Mouse (Mus musculus) hindbrain, embryonic 11.5 days (tissue): ENCODE measurements around the gene H2-DMb1. TPM values are rescaled to one million over a fixed set of nuclear protein-coding genes. Genes with fewer than 3 reads are reported as not detected.

ENCODE experiments used
- ATAC-seq: fragments of 200-750 bp; cut with Nextera tagmentation; 2 replicates; pipeline ENCODE4 v1.8.0; 2017; ENCODE audit warnings: mild to moderate bottlenecking, moderate TSS enrichment, moderate library complexity; ENCODE audit not compliant: low FRiP score
- DNase-seq: peaks from one replicate; pipeline ENCODE4 v3.0.0-alpha.2; 2015; ENCODE audit warnings: low spot score
- H3K27ac ChIP-seq: fragments of 300-500 bp; sonication (generic); 2 replicates; pipeline ENCODE4 v1.5.1; 2014; ENCODE audit warnings: mild to moderate bottlenecking, low read depth, low read length
- H3K27me3 ChIP-seq: fragments of 300-500 bp; sonication (generic); 2 replicates; pipeline ENCODE4 v1.6.1; 2014; ENCODE audit warnings: mild to moderate bottlenecking, low read length, moderate library complexity, mixed read lengths; ENCODE audit not compliant: control insufficient read depth, insufficient read depth
- H3K36me3 ChIP-seq: fragments of 300-500 bp; sonication (generic); 2 replicates; pipeline ENCODE4 v1.6.1; 2014; ENCODE audit warnings: mild to moderate bottlenecking, low read length, moderate library complexity, mixed read lengths; ENCODE audit not compliant: control insufficient read depth, insufficient read depth
- H3K4me1 ChIP-seq: fragments of 300-500 bp; sonication (generic); replicated peaks from 2 replicates; pipeline ENCODE4 v1.6.1; 2014; ENCODE audit warnings: low read length, mixed read lengths; ENCODE audit not compliant: control insufficient read depth, insufficient read depth
- H3K4me2 ChIP-seq: fragments of 300-500 bp; sonication (generic); replicated peaks from 2 replicates; pipeline ENCODE4 v1.6.1; 2014; ENCODE audit warnings: mild to moderate bottlenecking, low read depth, low read length
- H3K4me3 ChIP-seq: fragments of 300-500 bp; sonication (generic); 2 replicates; pipeline ENCODE4 v1.5.1; 2014; ENCODE audit warnings: low read depth, low read length
- H3K9ac ChIP-seq: fragments of 300-500 bp; sonication (generic); 2 replicates; pipeline ENCODE4 v1.6.1; 2014; ENCODE audit warnings: low read depth, low read length
- H3K9me3 ChIP-seq: fragments of 300-500 bp; sonication (generic); 2 replicates; pipeline ENCODE4 v1.6.1; 2016; ENCODE audit warnings: low read length; ENCODE audit not compliant: control insufficient read depth
- WGBS: fragments of 180-500 bp; shearing (Covaris S2); extraction: QIAGEN DNeasy Blood & Tissue Kit; methylation state at CpG from one replicate; pipeline ENCODE4 v1.1.7; 2014; 5-methylcytosine and 5-hydroxymethylcytosine counted together
- polyA plus RNA-seq: library from polyadenylated mRNA; unstranded; fragments of >200 nt; fragmentation: Nextera tagmentation; extraction: Ambion mirVana; gene quantifications from 2 replicates; pipeline ENCODE4 v1.2.1, GENCODE M21; 2014

The H2-DMb1 gene
- polyA plus RNA-seq, 1 experiment from 2014 or later: 0.94 TPM

DNA sequence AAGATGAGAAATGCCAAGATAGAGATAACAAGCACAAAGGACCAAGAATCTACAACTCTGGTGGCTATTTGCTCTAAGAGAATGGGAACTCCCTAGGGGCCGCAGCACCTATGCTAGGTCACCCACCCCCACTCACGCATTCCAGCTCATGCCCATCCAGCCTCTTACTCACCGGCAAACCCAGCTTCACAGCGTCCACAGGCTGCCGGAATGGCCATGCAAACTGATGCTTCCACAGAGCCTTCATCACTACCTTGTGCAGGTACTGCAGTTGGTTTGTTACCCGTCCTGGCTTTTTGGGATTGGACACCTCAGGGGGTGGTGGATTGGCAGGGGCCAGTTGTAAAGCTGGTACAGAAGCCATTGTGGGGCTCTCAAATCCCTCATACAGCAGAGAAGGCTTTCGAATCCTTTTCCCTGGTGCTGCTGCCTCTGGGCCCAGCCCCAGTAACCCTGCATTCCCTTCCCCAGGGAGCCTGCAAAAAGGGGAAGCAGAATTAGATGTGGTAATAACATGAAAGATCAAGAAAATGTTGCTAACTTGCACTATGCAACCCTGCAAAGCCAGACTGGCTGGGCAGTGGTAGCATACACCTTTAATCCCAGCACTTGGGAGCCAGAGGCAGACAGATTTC lies 36.0 kb upstream of the H2-DMb1 start:
- H3K4me1 ChIP-seq: peaks cover 7% of the 10 kb centered on the region
- H3K27ac ChIP-seq: no peak overlapping the region
- H3K9me3 ChIP-seq: no peaks in the 10 kb centered on the region
- WGBS: 55% methylated on average over 7 of the region's 7 CpGs
- no peaks in the 10 kb centered on the region for H3K27me3 ChIP-seq
- no peak for ATAC-seq
- H3K9ac ChIP-seq: peak overlapping the region; percentile 96
- peak overlapping the region; percentile 100 for H3K4me3 ChIP-seq
- peaks cover 40% of the 10 kb centered on the region for H3K36me3 ChIP-seq
- H3K4me2 ChIP-seq: peak overlapping the region; percentile 95
- DNase-seq: no peak

DNA sequence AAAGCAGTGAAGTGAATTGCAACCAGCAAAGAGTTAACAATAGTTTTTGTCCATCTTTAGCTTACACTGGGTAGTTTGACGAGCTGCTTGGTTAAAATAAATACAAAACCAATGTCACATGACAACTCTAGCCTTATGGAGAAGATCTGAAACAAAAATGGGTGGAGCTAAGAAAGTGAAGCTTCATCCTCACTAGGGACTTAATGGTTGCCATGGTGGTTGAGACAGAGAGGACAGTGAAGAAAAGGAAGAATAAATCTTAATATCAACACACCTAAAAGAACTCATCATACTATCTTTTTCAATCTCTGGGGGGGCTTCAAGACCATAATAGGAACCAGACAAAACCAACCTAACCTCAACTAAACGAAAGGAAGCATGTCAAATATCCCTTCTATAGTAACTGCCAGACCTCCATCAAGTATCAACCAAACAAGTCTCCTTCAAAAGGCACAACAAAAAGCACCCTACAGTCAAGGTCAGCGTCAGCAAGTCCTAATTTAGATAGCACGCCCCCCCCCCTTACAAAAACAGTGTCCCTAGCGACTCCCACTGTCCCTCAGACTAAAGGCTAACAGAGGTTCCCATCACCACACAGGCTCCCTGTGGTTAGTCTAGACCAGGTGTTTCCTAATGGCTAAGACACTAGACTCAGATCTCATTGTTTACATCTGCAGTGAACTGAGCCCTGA lies 35.3 kb upstream of the H2-DMb1 start:
- H3K9me3 ChIP-seq: no peaks in the 10 kb centered on the region
- H3K4me3 ChIP-seq: peak overlapping the region; percentile 100
- peaks cover 33% of the 10 kb centered on the region for H3K36me3 ChIP-seq
- WGBS: 1% methylated on average over 5 of the region's 5 CpGs
- H3K9ac ChIP-seq: peak overlapping the region; percentile 96
- H3K27me3 ChIP-seq: no peaks in the 10 kb centered on the region
- H3K27ac ChIP-seq: 0 out of 2 replicates have a peak overlapping the region, but pooled peaks have one; percentile 87
- DNase-seq (no peak), ATAC-seq (no peak)
- H3K4me2 ChIP-seq: peak overlapping the region; percentile 95
- H3K4me1 ChIP-seq: peaks cover 7% of the 10 kb centered on the region

DNA sequence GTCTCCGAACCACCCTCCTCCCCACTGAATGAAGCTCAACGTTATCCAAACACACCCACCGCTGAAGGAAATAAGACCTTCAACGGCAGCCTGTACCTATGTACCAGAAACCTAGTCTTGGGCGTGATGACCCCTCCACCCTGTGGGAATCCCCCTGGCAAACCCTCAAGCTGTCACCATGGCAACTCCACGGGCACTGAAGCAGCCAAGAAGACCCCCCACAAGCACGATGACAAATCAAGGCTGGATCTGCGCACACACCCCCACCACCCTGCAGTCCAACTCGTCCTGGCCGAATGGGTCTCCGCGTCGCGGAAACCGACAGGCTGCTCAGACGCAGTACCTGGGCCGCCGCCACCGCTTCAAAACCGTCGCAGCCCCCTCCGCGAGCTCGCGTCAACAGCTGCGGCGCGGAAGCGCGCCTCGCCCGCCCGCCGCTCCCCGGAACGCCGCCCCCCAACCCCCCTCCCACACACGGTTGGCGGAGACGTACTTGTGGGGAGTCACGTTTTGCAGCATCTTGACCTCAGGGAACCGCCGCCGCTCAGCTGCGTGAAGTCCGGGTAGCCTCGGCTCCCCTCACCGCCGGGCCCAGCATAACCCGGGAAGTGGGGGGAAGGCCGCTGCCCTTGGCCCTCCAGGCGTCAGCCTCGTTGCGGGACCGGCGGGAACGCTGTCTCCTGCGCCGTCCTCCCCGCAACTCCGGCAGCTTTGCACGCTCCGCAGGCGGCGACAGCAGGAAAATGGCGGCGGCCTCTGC lies 34.6 kb upstream of the H2-DMb1 start:
- Histone ChIP-seq H3K9ac (peak overlapping the region; percentile 96), H3K36me3 (peaks cover 26% of the 10 kb centered on the region), H3K4me3 (peak overlapping the region; percentile 100), H3K27me3 (no peaks in the 10 kb centered on the region), H3K4me2 (peak overlapping the region; percentile 95), H3K9me3 (no peaks in the 10 kb centered on the region), H3K4me1 (peaks cover 7% of the 10 kb centered on the region), H3K27ac (peak overlapping the region; percentile 87)
- DNase-seq: peak; percentile 72
- no peak for ATAC-seq
- 2% methylated on average over 65 of the region's 67 CpGs for WGBS

DNA sequence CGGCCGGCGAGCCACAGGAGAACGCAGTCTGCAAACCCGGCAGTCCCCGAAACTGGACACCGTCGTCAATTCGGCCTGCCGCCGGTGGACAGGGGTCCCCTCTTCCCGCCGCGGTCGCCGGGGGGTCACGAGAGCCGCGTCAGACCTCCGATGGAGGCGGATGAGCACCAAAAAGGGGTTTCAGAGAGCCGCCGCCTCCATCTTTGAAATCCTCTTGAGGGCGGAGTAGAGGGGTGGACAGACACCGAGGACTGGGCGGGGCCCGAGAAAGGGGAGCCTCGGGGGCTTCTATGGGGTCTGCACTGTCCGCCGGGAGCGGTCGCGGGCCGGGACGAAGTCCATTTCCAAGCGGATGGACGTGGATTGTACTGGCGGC lies 34.0 kb upstream of the H2-DMb1 start:
- Histone ChIP-seq H3K4me1 (peaks cover 10% of the 10 kb centered on the region), H3K27ac (peak overlapping the region; percentile 87), H3K4me2 (peak overlapping the region; percentile 95), H3K9ac (peak overlapping the region; percentile 96), H3K27me3 (no peaks in the 10 kb centered on the region), H3K36me3 (peaks cover 22% of the 10 kb centered on the region), H3K4me3 (peak overlapping the region; percentile 100), H3K9me3 (no peaks in the 10 kb centered on the region)
- WGBS: under 1% methylated on average over 29 of the region's 38 CpGs
- ATAC-seq (no peak), DNase-seq (no peak)

DNA sequence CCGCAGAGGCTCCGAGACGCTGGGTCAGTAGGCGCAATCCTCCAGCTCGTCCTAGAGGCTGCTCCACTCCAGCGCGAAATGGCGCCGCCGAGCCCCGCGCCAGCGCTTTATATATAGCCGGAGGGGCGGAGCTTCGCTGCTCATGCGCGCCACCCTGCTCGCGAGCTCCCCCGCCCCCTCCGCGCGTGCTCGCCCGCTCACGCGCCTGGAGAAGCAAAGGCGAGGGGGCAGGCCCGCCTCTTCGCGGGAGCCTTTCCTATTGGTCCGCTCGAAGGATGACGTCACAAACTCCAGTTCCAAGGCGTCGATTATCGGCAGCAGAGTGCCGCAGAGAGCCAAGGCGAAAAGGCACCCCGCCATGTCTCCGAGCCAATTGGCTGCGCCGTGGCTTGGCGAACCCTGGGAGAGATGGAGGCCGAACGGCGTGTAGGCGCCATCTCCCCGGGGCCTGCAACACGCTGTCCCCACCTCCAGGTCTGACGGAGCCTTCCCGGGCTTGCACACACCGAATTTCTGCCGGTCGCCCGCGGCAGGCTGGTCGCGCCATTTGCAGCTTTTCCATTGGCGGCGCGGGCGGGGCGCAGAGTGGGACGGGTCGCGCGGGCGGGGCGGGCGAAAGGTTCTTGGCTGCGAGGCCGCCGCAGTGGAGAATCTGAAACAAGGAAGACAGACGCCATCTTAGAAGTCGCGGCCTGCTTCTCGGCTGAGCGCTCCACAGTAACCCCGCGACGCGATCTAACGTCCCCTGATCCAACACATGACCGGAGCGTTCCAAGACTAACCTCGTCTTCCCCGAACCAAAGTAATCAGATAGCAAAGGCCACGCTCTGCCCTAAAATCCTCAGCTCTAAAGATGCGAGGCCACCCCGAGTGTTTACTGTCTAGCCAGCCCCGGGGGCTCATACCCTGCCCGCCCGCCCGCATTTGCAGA lies 33.4 kb upstream of the H2-DMb1 start, which contains the start of gene H2-DMa:
Gene H2-DMa (plus strand): TSS at position 293 of the 931 bp plus-strand sequence.
- WGBS: under 1% methylated on average over 96 of the region's 96 CpGs
- Histone ChIP-seq H3K4me3 (peak within 1 kb of the TSS; percentile 100), H3K27me3 (no peaks in the 10 kb centered on the region), H3K36me3 (peaks cover 17% of the 10 kb centered on the region), H3K4me2 (peak within 1 kb of the TSS; percentile 95), H3K9me3 (no peaks in the 10 kb centered on the region), H3K9ac (peak within 1 kb of the TSS; percentile 97), H3K27ac (peak within 1 kb of the TSS; percentile 100), H3K4me1 (peaks cover 10% of the 10 kb centered on the region)
- ATAC-seq (peak; percentile 68), DNase-seq (peak; percentile 99)

DNA sequence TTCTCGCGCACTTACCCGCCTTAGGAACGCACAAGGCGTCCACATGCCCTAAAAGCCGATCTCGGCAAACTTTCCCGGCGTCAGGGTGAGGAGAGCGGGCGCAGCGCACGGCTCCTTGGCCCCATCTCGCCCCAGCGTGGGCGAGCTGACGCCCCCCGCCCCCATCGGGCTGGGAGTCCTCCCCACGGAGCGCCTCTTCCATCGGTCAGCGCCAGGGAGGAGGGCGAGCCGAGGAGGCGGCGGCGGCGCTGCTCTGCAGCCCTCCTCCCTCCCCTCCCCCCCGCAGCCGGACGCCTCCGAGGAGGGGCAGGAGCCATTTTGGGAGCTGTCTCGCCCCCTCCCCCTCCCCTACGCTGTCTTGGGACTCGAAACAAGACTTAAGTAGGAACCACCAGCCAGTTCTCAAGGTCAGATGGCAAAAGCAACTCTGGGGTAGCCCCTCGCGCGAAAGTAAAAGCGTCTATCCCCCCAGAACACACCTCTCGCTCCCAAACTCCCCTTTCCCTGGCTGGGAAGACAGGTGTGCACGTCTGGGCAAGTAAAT lies 32.6 kb upstream of the H2-DMb1 start:
- H3K4me3 ChIP-seq: peak overlapping the region; percentile 100
- peak overlapping the region; percentile 95 for H3K4me2 ChIP-seq
- peaks cover 10% of the 10 kb centered on the region for H3K4me1 ChIP-seq
- H3K9ac ChIP-seq: peak overlapping the region; percentile 97
- H3K36me3 ChIP-seq: peaks cover 12% of the 10 kb centered on the region
- peak overlapping the region; percentile 100 for H3K27ac ChIP-seq
- DNase-seq (peak; percentile 91), ATAC-seq (peak; percentile 13; the same call in 1 of the 2 replicates)
- 0% methylated on average over 38 of the region's 42 CpGs for WGBS
- H3K9me3 ChIP-seq: no peaks in the 10 kb centered on the region
- no peaks in the 10 kb centered on the region for H3K27me3 ChIP-seq

DNA sequence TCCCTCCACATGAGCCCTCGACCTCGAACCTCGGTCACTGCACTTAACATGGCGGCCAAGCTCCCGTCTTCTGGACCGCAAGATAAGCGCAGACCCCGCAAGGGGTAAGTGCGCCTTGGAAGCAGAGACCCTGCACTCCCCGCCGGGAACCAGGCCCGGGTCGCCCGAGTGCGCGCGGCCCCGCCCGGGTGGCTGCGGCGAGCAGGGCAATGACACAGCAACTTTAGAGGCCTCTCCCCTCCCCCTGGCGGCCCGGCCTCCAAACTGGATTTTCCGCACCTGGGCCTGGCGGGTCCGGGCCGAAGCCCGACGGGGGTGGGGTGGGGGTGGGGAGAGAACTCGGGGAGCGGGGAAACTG lies 32.1 kb upstream of the H2-DMb1 start:
- H3K4me2 ChIP-seq: peak overlapping the region; percentile 95
- DNase-seq: no peak
- H3K27ac ChIP-seq: peak overlapping the region; percentile 100
- 0 out of 2 replicates have a peak, but pooled peaks cover 7% of the 10 kb centered on the region for H3K36me3 ChIP-seq
- H3K4me3 ChIP-seq: peak overlapping the region; percentile 100
- WGBS: under 1% methylated on average over 31 of the region's 31 CpGs
- ATAC-seq: peak; percentile 12
- no peaks in the 10 kb centered on the region for H3K27me3 ChIP-seq
- H3K9ac ChIP-seq: peak overlapping the region; percentile 97
- H3K4me1 ChIP-seq: peaks cover 10% of the 10 kb centered on the region
- no peaks in the 10 kb centered on the region for H3K9me3 ChIP-seq
